Mouse (Mus musculus): ENCODE results near the gene Arhgap10.

- TF ChIP-seq CTCF (IDR thresholded peaks at IDR 0.05 in 2 of 3, conservative IDR thresholded peaks at IDR 0.05 in 1 of 3; ENCODE audit: control insufficient read depth in 1 of 3, insufficient read depth in 1 of 3, low read depth in 2 of 3, low read length in 3 of 3, poor library complexity in 1 of 3, severe bottlenecking in 1 of 3) (no peak), RAD21 (IDR thresholded peaks at IDR 0.05; ENCODE audit: low read depth, low read length) (no peak), CHD2 (IDR thresholded peaks at IDR 0.05; ENCODE audit: low read length) (no peak), SIN3A (IDR thresholded peaks at IDR 0.05; ENCODE audit: low read length) (no peak), HCFC1 (IDR thresholded peaks at IDR 0.05; ENCODE audit: low read depth, low read length) (no peak)
Observed at GRCm38 (mm10) chr8:77502547-77502946, 15.2 kb downstream of the Arhgap10 start.
